Mouse (Mus musculus): ENCODE measurements around the gene Ago4.

DNA sequence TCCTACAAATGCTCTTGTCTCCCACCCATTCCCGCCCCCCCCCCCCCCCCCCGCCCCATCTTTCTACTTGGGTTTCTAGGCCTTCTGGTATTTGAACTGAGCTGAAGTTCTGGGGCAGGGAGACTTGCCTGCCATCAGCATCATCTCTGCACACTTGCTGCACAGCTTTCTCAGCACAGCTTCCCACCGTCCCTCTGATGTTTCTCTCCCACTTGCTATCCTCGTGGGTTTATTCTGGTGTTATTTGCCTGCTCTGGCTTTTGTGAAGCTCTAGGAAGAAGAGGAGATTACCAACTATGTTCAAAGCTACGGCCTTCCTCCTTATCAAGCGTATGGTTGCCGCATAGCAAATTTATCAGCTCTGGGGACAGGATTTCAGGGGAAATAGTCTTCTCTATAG lies 12.4 kb upstream of the Ago4 start:
- TF ChIP-seq EP300 (IDR thresholded peaks at IDR 0.05; ENCODE audit: low read depth) (no peak), CTCF (IDR thresholded peaks at IDR 0.05; ENCODE audit: low read depth) (no peak)

Measured in liver, postnatal 0 days (tissue).